Mouse (Mus musculus): ENCODE results near the gene Itsn2. TPM values are rescaled to one million over a fixed set of nuclear protein-coding genes. Genes with fewer than 3 reads are reported as not detected.
"Not testable (repeated sequence)": the region's sequence is repeated elsewhere in the genome, so short reads cannot be mapped to it uniquely, and the experiment has no call there.

The Itsn2 gene
- 19.3 and 20.6 TPM in 2 replicates for polyA plus RNA-seq (2014; fragmentation: Nextera tagmentation; extraction: Ambion mirVana)

DNA sequence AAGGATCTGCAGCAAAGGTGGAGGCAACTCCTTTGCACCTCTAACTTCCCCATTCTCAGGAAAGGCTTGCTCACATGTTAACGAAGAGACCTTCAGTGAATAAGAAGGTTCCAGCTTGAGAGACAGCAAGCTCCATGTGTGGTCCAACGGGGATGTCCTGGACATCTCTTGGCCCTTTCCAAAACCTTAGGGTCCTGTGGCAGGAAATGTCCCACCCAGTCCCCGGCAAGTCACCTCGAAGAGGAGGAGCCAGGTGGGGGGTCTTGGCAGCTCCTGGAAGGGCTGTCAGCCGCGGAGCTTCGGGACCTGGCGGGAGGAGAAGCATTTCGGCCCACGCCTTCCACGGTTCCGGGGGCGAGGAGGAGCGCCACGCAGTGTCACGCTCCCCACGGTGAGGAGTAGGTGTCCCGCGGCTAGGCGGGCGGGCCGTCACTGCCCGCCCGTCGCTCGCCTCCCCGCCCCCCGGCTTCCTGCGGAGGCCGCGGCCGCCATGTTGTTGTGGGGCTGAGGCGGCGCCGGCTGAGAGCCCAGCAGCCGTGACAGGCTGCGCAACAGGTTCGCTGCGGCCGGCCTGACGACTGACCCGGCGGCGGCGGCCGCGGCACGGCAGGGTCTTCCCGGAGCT, at the start of gene Itsn2, which contains the start of gene Gm3625:
TSS of gene Itsn2 (plus strand) at position 98 of the 625 bp plus-strand sequence.
TSS of gene Gm3625 (minus strand) at position 387 of the 625 bp plus-strand sequence.
- H3K27me3 ChIP-seq (ENCODE audit: control insufficient read depth, insufficient read depth, low read length): no peaks in the 10 kb centered on the region; the same call in 1 of the 2 replicates
- no peak within 1 kb of the TSS for H3K27ac ChIP-seq (ENCODE audit: low read depth, low read length)
- no peaks in the 10 kb centered on the region for H3K4me1 ChIP-seq (replicated peaks; ENCODE audit: control insufficient read depth, insufficient read depth, low read length)
- no peaks in the 10 kb centered on the region for H3K36me3 ChIP-seq (ENCODE audit: control insufficient read depth, insufficient read depth, low read length)
- peak within 1 kb of the TSS; percentile 76 for H3K4me3 ChIP-seq (ENCODE audit: low read depth, low read length)
- H3K4me2 ChIP-seq (replicated peaks; ENCODE audit: low read depth, low read length): peak within 1 kb of the TSS; percentile 82
- DNase-seq (ENCODE audit: low spot score): peak; percentile 83
- H3K9me3 ChIP-seq (ENCODE audit: control insufficient read depth, low read length): no peaks in the 10 kb centered on the region
- ATAC-seq (ENCODE audit: low FRiP score): peak; percentile 90
- peak within 1 kb of the TSS; percentile 86 for H3K9ac ChIP-seq (ENCODE audit: low read depth, low read length)
- under 1% methylated on average over 44 of the region's 49 CpGs for WGBS

DNA sequence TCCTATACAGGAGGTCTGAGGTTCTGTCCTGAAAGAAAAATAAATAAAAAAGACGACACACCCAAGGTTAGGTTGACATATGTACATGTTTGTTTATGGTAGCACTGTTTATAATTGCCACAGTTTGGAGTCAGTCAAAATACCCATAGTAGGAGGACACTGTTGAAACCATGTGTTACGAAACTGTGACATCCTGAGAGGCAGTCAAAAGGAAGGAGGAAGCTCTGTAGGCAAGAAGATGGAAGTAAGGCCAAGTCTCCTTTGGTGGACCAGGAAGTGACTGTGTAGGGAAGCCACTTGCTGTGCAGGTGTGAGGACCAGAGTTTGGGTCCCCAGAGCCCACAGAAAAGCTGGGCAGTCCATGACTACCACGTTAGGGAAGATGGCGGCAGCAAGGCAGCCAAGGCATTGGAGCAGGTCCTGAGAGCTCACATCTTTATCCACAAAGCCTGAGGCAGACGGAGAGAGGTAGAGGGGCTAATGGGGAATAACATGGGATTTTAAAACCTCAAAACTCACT, 48.0 kb upstream of the Itsn2 start:
- Histone ChIP-seq H3K4me3 (ENCODE audit: low read depth, low read length) (no peak overlapping the region), H3K9ac (ENCODE audit: low read depth, low read length) (no peak overlapping the region), H3K27ac (ENCODE audit: low read depth, low read length) (no peak overlapping the region), H3K4me2 (replicated peaks; ENCODE audit: low read depth, low read length) (no peak overlapping the region), H3K4me1 (replicated peaks; ENCODE audit: control insufficient read depth, insufficient read depth, low read length) (no peaks in the 10 kb centered on the region), H3K9me3 (ENCODE audit: control insufficient read depth, low read length) (no peaks in the 10 kb centered on the region), H3K36me3 (ENCODE audit: control insufficient read depth, insufficient read depth, low read length) (no peaks in the 10 kb centered on the region), H3K27me3 (ENCODE audit: control insufficient read depth, insufficient read depth, low read length) (no peaks in the 10 kb centered on the region)
- WGBS: 90% methylated on average over 5 of the region's 5 CpGs
- no peak for DNase-seq (ENCODE audit: low spot score)
- ATAC-seq (ENCODE audit: low FRiP score): no peak

DNA sequence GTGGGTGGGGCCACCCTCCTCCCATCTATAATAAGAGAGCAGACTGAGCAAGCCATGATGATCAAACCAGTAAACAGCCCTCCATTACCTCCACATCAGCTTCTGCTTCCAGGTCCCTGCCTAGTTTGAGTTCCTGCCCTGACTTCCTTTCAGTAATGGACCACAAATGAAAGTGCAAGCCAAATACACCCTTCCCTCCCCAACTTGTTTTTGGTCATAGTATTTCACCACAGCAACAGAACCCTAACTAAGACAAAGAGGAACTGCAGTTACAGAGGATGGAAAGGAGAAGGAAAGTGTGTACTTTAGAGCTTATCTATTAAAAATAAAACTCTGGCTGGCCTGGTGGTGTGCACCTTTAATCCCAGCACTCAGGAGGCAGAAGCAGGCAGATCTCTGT, 47.0 kb upstream of the Itsn2 start:
- H3K27ac ChIP-seq (ENCODE audit: low read depth, low read length): no peak overlapping the region
- no peaks in the 10 kb centered on the region for H3K4me1 ChIP-seq (replicated peaks; ENCODE audit: control insufficient read depth, insufficient read depth, low read length)
- no peak overlapping the region for H3K4me3 ChIP-seq (ENCODE audit: low read depth, low read length)
- no peak overlapping the region for H3K4me2 ChIP-seq (replicated peaks; ENCODE audit: low read depth, low read length)
- H3K9ac ChIP-seq (ENCODE audit: low read depth, low read length): no peak overlapping the region
- H3K36me3 ChIP-seq (ENCODE audit: control insufficient read depth, insufficient read depth, low read length): no peaks in the 10 kb centered on the region
- no peaks in the 10 kb centered on the region for H3K27me3 ChIP-seq (ENCODE audit: control insufficient read depth, insufficient read depth, low read length)
- DNase-seq (ENCODE audit: low spot score) (no peak), ATAC-seq (ENCODE audit: low FRiP score) (no peak)
- H3K9me3 ChIP-seq (ENCODE audit: control insufficient read depth, low read length): no peaks in the 10 kb centered on the region

DNA sequence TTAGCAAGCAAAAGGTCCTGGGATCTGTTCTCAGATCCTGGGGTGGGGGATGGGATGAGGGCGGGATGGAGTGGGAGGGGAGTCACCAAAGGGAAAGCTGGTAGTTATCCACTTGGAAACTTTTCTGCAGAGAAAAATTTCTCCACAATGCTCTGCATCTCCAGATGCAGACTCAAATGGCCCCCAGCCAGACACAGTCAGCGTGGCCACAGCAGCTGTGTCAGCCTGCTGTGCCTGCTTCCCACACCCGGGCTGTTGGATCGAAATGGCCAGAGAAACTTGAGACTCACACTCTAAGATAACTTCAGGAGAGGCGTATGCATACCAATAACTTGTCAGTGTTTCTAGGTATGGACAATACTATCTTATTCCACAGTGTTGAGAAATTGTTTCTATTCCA, 45.9 kb upstream of the Itsn2 start:
- Histone ChIP-seq H3K36me3 (ENCODE audit: control insufficient read depth, insufficient read depth, low read length) (no peaks in the 10 kb centered on the region), H3K27ac (ENCODE audit: low read depth, low read length) (no peak overlapping the region), H3K4me1 (replicated peaks; ENCODE audit: control insufficient read depth, insufficient read depth, low read length) (no peaks in the 10 kb centered on the region), H3K9ac (ENCODE audit: low read depth, low read length) (no peak overlapping the region), H3K9me3 (ENCODE audit: control insufficient read depth, low read length) (no peaks in the 10 kb centered on the region), H3K4me3 (ENCODE audit: low read depth, low read length) (no peak overlapping the region), H3K27me3 (ENCODE audit: control insufficient read depth, insufficient read depth, low read length) (no peaks in the 10 kb centered on the region), H3K4me2 (replicated peaks; ENCODE audit: low read depth, low read length) (no peak overlapping the region)
- WGBS: 56% methylated on average over 5 of the region's 5 CpGs
- ATAC-seq (ENCODE audit: low FRiP score) (no peak), DNase-seq (ENCODE audit: low spot score) (no peak)

DNA sequence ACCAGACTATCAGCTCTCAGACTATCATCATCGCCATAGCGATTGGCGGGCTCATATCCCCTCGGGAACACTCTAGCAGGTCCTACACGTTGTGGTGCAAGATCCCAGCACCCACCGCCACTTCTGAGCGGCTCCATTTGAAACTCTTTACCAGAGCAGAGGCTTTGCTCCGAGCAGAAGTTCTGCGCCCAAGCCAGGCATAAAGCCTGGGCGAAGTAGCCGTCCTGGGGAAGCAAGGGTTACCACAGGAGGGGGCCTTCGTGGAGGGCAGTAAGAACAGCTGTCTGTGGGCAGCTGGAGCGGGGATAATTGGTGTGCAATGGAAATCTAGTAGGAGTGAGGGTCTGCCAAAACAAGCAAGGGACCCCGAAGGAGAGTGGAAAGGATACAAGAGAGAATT, 44.9 kb upstream of the Itsn2 start:
- Histone ChIP-seq H3K4me3 (ENCODE audit: low read depth, low read length) (no peak overlapping the region), H3K27ac (ENCODE audit: low read depth, low read length) (no peak overlapping the region), H3K4me1 (replicated peaks; ENCODE audit: control insufficient read depth, insufficient read depth, low read length) (no peaks in the 10 kb centered on the region), H3K36me3 (ENCODE audit: control insufficient read depth, insufficient read depth, low read length) (no peaks in the 10 kb centered on the region), H3K9ac (ENCODE audit: low read depth, low read length) (no peak overlapping the region), H3K4me2 (replicated peaks; ENCODE audit: low read depth, low read length) (no peak overlapping the region), H3K9me3 (ENCODE audit: control insufficient read depth, low read length) (no peaks in the 10 kb centered on the region), H3K27me3 (ENCODE audit: control insufficient read depth, insufficient read depth, low read length) (no peaks in the 10 kb centered on the region)
- peak; percentile 19; the same call in 1 of the 2 replicates for ATAC-seq (ENCODE audit: low FRiP score)
- WGBS: 65% methylated on average over 14 of the region's 14 CpGs
- DNase-seq (ENCODE audit: low spot score): peak; percentile 26

DNA sequence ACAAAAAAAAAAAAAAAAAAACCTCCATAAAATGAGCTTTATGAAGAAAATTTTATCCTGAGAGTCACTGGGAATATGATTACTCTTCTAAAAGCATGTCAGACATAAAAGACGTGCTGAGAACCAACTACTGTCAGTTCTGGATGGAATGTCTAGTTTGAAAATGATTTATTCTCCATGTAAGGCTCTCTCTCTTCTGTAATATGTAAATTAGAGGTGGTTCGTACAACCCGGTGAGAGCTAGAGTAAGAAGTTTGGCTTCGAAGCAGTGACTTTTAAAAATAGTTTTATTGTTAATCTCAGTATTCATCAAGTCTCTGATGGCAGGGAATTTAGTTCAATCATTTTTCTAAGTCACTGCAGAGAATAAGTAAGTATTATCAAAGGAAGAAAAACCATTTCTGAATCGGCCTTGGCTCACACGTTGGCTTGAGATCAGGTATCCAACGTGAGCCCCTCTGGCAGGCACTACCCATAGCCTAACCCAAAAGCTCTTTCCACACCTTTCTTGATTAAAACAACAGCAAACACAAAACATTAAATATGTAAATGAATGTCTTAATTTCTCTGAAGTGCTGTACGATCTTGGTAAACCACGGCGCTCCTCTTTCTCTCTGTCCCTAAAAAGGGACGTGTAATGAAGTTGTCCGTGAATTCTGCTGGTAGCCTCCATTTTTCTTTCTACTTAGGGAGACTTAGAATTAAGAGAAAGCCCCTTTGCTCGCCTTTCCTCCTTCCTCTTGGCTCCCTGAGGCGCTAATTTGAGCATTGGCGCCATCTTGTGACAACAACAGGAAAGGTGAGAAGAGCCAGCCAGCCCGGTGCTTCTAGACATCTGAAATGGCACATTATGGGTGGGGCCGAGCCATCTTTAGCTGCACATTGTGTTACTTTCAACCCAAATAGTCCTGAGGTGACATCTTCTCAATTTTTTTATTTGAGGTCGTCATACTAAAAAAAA, 44.1 kb upstream of the Itsn2 start:
- H3K4me1 ChIP-seq (replicated peaks; ENCODE audit: control insufficient read depth, insufficient read depth, low read length): no peaks in the 10 kb centered on the region
- no peak overlapping the region for H3K4me2 ChIP-seq (replicated peaks; ENCODE audit: low read depth, low read length)
- H3K4me3 ChIP-seq (ENCODE audit: low read depth, low read length): no peak overlapping the region
- H3K36me3 ChIP-seq (ENCODE audit: control insufficient read depth, insufficient read depth, low read length): no peaks in the 10 kb centered on the region
- H3K27me3 ChIP-seq (ENCODE audit: control insufficient read depth, insufficient read depth, low read length): no peaks in the 10 kb centered on the region
- DNase-seq (ENCODE audit: low spot score) (peak; percentile 87), ATAC-seq (ENCODE audit: low FRiP score) (peak; percentile 49)
- no peak overlapping the region for H3K27ac ChIP-seq (ENCODE audit: low read depth, low read length)
- no peak overlapping the region for H3K9ac ChIP-seq (ENCODE audit: low read depth, low read length)
- no peaks in the 10 kb centered on the region for H3K9me3 ChIP-seq (ENCODE audit: control insufficient read depth, low read length)
- 25% methylated on average over 18 of the region's 18 CpGs for WGBS

DNA sequence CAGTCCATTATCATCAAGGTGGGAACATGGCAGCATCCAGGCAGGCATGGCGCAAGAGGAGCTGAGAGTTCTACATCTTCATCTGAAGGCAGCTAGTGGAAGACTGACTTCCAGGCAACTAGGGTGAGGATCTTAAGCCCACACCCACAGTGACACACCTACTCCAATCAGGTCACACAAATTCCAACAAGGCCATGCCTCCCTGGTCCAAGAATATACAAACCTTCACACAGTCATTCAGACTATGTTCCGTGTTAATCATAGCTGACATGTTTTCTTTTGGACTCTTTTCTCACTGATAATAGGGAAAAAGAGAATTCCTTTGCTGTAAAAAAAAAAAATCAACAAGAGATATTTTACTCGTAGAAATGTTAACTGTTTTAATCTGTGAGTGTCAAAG, 38.7 kb upstream of the Itsn2 start:
- not testable (repeated sequence) for H3K36me3 ChIP-seq (ENCODE audit: control insufficient read depth, insufficient read depth, low read length); H3K4me3 ChIP-seq (ENCODE audit: low read depth, low read length); H3K9ac ChIP-seq (ENCODE audit: low read depth, low read length); H3K27ac ChIP-seq (ENCODE audit: low read depth, low read length); H3K27me3 ChIP-seq (ENCODE audit: control insufficient read depth, insufficient read depth, low read length); ATAC-seq (ENCODE audit: low FRiP score); DNase-seq (ENCODE audit: low spot score); H3K4me2 ChIP-seq (replicated peaks; ENCODE audit: low read depth, low read length); H3K4me1 ChIP-seq (replicated peaks; ENCODE audit: control insufficient read depth, insufficient read depth, low read length); H3K9me3 ChIP-seq (ENCODE audit: control insufficient read depth, low read length)
- 94% methylated on average over 3 of the region's 3 CpGs for WGBS

DNA sequence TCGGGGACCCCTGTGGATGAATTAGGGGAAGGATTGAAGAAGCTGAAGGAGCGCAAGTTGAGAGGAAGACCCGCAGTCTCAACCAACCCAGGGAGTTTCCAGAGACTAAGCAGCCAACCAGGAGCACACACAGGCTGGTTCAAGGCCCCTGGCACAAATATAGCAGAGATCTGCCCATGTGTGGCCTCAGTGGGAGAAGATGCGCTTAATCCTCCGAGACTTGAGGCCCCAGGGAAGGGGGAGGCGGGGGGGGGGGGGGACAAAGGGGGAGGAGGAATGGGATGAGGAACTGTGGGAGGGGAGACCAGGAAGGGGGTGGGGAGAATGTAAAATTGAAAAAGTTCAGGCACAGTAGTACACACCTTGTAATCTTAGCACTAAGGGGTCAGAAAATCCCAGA, 37.0 kb upstream of the Itsn2 start:
- DNase-seq (ENCODE audit: low spot score) (no peak), ATAC-seq (ENCODE audit: low FRiP score) (no peak)
- H3K9ac ChIP-seq (ENCODE audit: low read depth, low read length): no peak overlapping the region
- no peaks in the 10 kb centered on the region for H3K9me3 ChIP-seq (ENCODE audit: control insufficient read depth, low read length)
- no peak overlapping the region for H3K27ac ChIP-seq (ENCODE audit: low read depth, low read length)
- no peaks in the 10 kb centered on the region for H3K36me3 ChIP-seq (ENCODE audit: control insufficient read depth, insufficient read depth, low read length)
- no peak overlapping the region for H3K4me3 ChIP-seq (ENCODE audit: low read depth, low read length)
- no peak overlapping the region for H3K4me2 ChIP-seq (replicated peaks; ENCODE audit: low read depth, low read length)
- WGBS: 68% methylated on average over 4 of the region's 6 CpGs
- no peaks in the 10 kb centered on the region for H3K27me3 ChIP-seq (ENCODE audit: control insufficient read depth, insufficient read depth, low read length)
- H3K4me1 ChIP-seq (replicated peaks; ENCODE audit: control insufficient read depth, insufficient read depth, low read length): no peaks in the 10 kb centered on the region
